8 mouse cellular contexts compared by ENCODE assay signal in the genomic region with DNA sequence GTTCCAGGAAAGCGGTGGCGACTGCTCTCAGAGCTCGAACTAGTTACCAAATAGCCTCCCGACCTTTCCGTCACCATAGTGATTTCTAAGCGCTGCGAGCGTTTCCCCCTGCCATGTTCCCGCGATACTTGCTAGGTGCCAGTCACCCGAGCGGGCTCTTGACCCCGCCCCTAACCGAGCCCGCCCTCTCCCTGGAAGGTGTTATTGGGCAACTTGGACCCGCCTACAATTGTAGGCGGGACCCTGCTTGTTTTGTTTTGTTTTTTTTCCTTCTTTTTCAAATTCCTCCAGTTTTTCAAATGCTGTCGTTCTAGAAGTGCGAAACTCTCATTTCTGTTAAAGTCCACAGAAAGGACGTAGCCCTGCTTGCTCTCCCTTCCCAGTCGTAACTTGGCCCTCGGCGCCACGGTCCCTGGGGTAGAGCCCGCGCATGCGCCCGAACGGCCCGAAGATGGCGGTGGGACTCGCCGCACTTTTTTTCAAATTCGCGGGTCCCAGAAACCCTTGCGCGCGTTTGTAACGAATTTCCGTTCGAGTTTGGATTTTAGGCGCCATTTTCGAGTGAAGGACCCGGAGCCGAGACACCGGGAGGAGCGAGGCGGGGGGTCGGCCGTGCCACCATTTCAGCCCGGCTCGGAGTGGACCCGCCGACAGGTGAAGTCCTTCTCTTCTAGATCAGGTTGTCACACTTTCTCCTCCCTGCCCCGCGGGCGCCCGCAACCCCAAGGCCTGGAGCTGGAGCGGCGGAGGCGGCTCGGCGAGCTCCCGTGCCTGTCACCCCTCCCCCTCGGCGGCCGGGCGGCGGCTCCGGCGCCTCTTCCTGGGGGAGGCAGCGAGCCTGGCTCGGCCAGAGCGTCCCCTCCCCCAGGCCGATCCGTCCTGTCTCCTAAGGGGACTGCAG. TPM values are rescaled to one million over a fixed set of nuclear protein-coding genes. Genes with fewer than 3 reads are reported as not detected.
A peak's percentile ranks its signal among the peaks of the same experiment; 100 is the strongest.
DNase-seq lines count a peak whose midpoint lies in the region; ATAC-seq and TF ChIP-seq lines count a peak whose summit lies in the region.

Gene Ift80, minus strand, starts transcription at position 134 of the 901 bp plus-strand sequence.
Gene Smc4, plus strand, starts transcription at position 302 of the 901 bp plus-strand sequence.

- peak; percentile 56 for TF ChIP-seq POLR2A in cortical plate, adult 2 months (IDR thresholded peaks at IDR 0.05; ENCODE audit: extremely low read depth, insufficient read depth, low read length)

- no peak for TF ChIP-seq CTCF in cortical plate, adult 2 months (IDR thresholded peaks at IDR 0.05; ENCODE audit: extremely low read depth, insufficient read depth, low read length)

- H3K4me3 ChIP-seq in cortical plate, adult 2 months (ENCODE audit: insufficient read depth, low read length): peak within 1 kb of the TSS; percentile 55
- H3K4me3 ChIP-seq in megakaryocyte, embryonic 14.5 days (replicated peaks): peak within 1 kb of the TSS; percentile 100

- H3K9me3 ChIP-seq in megakaryocyte, embryonic 14.5 days: no peaks in the 10 kb centered on the region

- H3K27ac ChIP-seq in cortical plate, adult 2 months (ENCODE audit: insufficient read depth, low read length): peak within 1 kb of the TSS; percentile 68; the same call in 1 of the 2 replicates

- peak; percentile 87 to 90 for DNase-seq in gastrocnemius, adult 8-10 months (ENCODE audit: low spot score in 2 of 2)
- DNase-seq in hindlimb bud, embryonic 11.5 days (ENCODE audit: extremely low spot score, low read depth, low spot score): peak; percentile 96
- DNase-seq in left cerebral cortex, adult 8-10 months (ENCODE audit: low spot score in 2 of 2): peak; percentile 92 to 93
- DNase-seq in right cerebral cortex, postnatal 10 days (ENCODE audit: low spot score in 2 of 2): peak; percentile 97
- peak; percentile 92 for DNase-seq in urinary bladder, postnatal 25 days (ENCODE audit: low spot score)

- no peaks in the 10 kb centered on the region; the same call in 1 of the 2 replicates for H3K4me1 ChIP-seq in cortical plate, adult 2 months (ENCODE audit: control insufficient read depth, insufficient read depth, low read length)
- peaks cover 24% of the 10 kb centered on the region for H3K4me1 ChIP-seq in megakaryocyte, embryonic 14.5 days

- H3K36me3 ChIP-seq in megakaryocyte, embryonic 14.5 days (replicated peaks; ENCODE audit: low read length): peaks cover 12% of the 10 kb centered on the region

- H3K27me3 ChIP-seq in megakaryocyte, embryonic 14.5 days (replicated peaks): no peaks in the 10 kb centered on the region

- ATAC-seq in activated CD4-positive, CD25-positive, alpha-beta regulatory T cell, adult 4 months: peak; percentile 79

RNA-seq across cellular contexts. Expression of gene Ift80, which starts in this region (rescaled TPM):
- 100 to 1,000 TPM in 1 of 2 experiments, 10 to 100 TPM in 1; 76.4 to 105 TPM for polyA plus RNA-seq in activated CD4-positive, CD25-positive, alpha-beta regulatory T cell, adult 4 months (2017; shearing (Covaris generic))
- 17.0 and 21.4 TPM in 2 replicates for polyA plus RNA-seq in cortical plate, adult 2 months (2012; rRNA removed)
- total RNA-seq in gastrocnemius, adult 8-10 months (2022): 1 to 10 TPM; 2.1 to 4.3 (median 3.4) TPM
- total RNA-seq in left cerebral cortex, adult 8-10 months (2022): 10 to 100 TPM; 22.6 to 27.0 (median 25.7) TPM
- 0.10 TPM in 1 of 2 replicates, not detected in the other for polyA plus RNA-seq in megakaryocyte, embryonic 14.5 days (2012; ENCODE audit: insufficient read depth, low replicate concordance)

RNA-seq across cellular contexts. Expression of gene Smc4, which starts in this region (rescaled TPM):
- polyA plus RNA-seq in activated CD4-positive, CD25-positive, alpha-beta regulatory T cell, adult 4 months (2017; shearing (Covaris generic)): 100 to 1,000 TPM; 394 to 401 TPM
- polyA plus RNA-seq in cortical plate, adult 2 months (2012; rRNA removed): 4.3 and 4.5 TPM in 2 replicates
- 1 to 10 TPM; 3.6 to 4.7 (median 4.2) TPM for total RNA-seq in gastrocnemius, adult 8-10 months (2022)
- 1 to 10 TPM; 4.5 to 5.8 (median 4.8) TPM for total RNA-seq in left cerebral cortex, adult 8-10 months (2022)
- 28.7 and 32.9 TPM in 2 replicates for polyA plus RNA-seq in megakaryocyte, embryonic 14.5 days (2012; ENCODE audit: insufficient read depth, low replicate concordance)

Comparison
In these comparisons a context has a peak if more than half of its experiments do, and no peak if none do; other contexts are left out.
1. Peak in every context shown above with its lines: DNase-seq, ATAC-seq, H3K4me3 ChIP-seq and H3K27ac ChIP-seq.
2. RNA of gene Ift80 (total RNA-seq): 22.6 to 27.0 TPM in left cerebral cortex, adult 8-10 months; 2.1 to 4.3 TPM in gastrocnemius, adult 8-10 months; every median in the first group is over 4 times any median in the second.
3. RNA of gene Ift80 (polyA plus RNA-seq): 76.4 to 105 TPM in activated CD4-positive, CD25-positive, alpha-beta regulatory T cell, adult 4 months and 17.0 to 21.4 TPM in cortical plate, adult 2 months; 0.10 TPM in megakaryocyte, embryonic 14.5 days; every median in the first group is over 10 times any median in the second.
4. RNA of gene Smc4 (polyA plus RNA-seq): 394 to 401 TPM in activated CD4-positive, CD25-positive, alpha-beta regulatory T cell, adult 4 months; 28.7 to 32.9 TPM in megakaryocyte, embryonic 14.5 days and 4.3 to 4.5 TPM in cortical plate, adult 2 months; every median in the first group is over 10 times any median in the second.